Comparison of ENCODE assay signal across 12 mouse cellular contexts in the genomic region with DNA sequence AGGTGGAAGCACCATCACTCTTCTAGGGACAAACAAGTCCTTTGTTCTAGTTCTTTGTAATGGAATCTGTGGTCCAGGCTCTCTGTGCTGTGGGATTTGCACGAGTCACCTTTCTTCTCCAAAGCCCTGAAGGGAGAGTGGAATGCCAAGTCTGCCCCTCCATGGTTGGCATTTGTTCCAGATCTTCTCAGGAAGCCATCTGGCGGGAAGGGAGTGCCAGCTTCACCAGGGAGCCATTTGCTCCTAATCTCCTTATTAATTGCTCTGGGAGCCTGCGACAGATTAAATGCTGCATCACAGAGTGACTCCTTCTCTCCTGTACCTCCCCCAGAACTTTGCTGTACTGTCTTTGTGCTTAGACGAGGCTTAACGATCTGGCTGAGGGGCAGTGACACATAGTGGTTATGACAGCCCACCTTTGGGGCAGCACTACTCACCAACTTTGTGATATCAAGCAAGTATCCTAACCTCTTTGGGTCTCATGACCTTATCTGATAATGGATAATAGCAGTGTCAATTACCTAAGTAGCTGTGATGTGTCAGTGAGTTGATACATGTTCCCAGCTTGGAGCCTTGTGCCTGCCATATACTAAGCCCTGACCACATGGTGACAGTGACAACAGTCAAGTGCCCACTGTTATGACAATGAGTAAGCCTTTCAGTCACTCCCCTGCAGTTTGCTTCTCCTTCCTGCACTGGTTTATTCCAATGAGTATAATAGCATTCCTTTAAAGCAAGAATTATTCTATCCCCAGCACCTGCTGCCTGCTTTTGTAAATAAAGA. TPM values are rescaled to one million over a fixed set of nuclear protein-coding genes. Genes with fewer than 3 reads are reported as not detected.
DNase-seq lines count a peak whose midpoint lies in the region; ATAC-seq and TF ChIP-seq lines count a peak whose summit lies in the region.
"Had no signal": no experiment of that assay in that cellular context is flagged by ENCODE, and none has a peak within 500 bp of the region (broad histone marks: within the 10 kb centered on the region; RNA-seq: fewer than 3 reads in every experiment).

No protein-coding gene starts in this region.

- no peak for TF ChIP-seq POLR2A in cerebellum, adult 2 months (IDR thresholded peaks at IDR 0.05; ENCODE audit: borderline replicate concordance, insufficient read depth, low read length)
- TF ChIP-seq POLR2A in kidney, adult 2 months (IDR thresholded peaks at IDR 0.05; ENCODE audit: low read depth, low read length) = no peak

- no peak for DNase-seq in heart, postnatal 36 days
- peak; percentile 60 for DNase-seq in 3T3-L1 (ENCODE audit: low read depth, low spot score)
- peak; percentile 89 to 92 for DNase-seq in cerebellum, adult 2 months
- DNase-seq in layer of hippocampus, adult 18-20 months (ENCODE audit: low spot score in 2 of 2) = peak; percentile 74 to 80
- DNase-seq in frontal cortex, postnatal 36 days (ENCODE audit: low spot score in 2 of 2) = no peak
- no peak for DNase-seq in kidney, adult 2 months
- no peak for DNase-seq in heart, adult 11 months
- DNase-seq: kidney, adult 11 months; thymus, adult 2 months had no signal

- H3K9ac ChIP-seq in heart, embryonic 15.5 days = no peak overlapping the region
- H3K9ac ChIP-seq: neural tube, embryonic 15.5 days had no signal

- H3K27ac ChIP-seq in heart, embryonic 15.5 days = 0 out of 2 replicates have a peak overlapping the region, but pooled peaks have one; percentile 4
- H3K27ac ChIP-seq in cerebellum, adult 2 months (ENCODE audit: insufficient read depth, low read length) = no peak overlapping the region
- H3K27ac ChIP-seq in kidney, adult 2 months (ENCODE audit: insufficient read depth, low read depth, low read length) = no peak overlapping the region

- 45% methylated on average over 5 of the region's 5 CpGs for WGBS in heart, embryonic 15.5 days
- WGBS in cerebellum, adult 2 months = 8% methylated on average over 5 of the region's 5 CpGs
- 65% methylated on average over 5 of the region's 5 CpGs for whole genome bisulfite sequencing in kidney, adult 2 months

- no peaks in the 10 kb centered on the region for H3K27me3 ChIP-seq in heart, embryonic 15.5 days
- no peaks in the 10 kb centered on the region for H3K27me3 ChIP-seq in cerebellum, adult 2 months (ENCODE audit: control insufficient read depth, insufficient read depth, low read length)
- no peaks in the 10 kb centered on the region for H3K27me3 ChIP-seq in kidney, adult 2 months (replicated peaks; ENCODE audit: control insufficient read depth, insufficient read depth, low read length)
- H3K27me3 ChIP-seq: neural tube, embryonic 15.5 days had no signal

- no peak for ATAC-seq in heart, embryonic 15.5 days (replicated peaks; ENCODE audit: insufficient number of reproducible peaks, insufficient read depth, low FRiP score, low read depth)

- intact Hi-C loops in heart, postnatal 36 days (cut with DNase I) = no loop called here

- no peak overlapping the region for H3K4me3 ChIP-seq in heart, embryonic 15.5 days
- no peak overlapping the region for H3K4me3 ChIP-seq in cerebellum, adult 2 months (replicated peaks; ENCODE audit: insufficient read depth, low read depth, low read length)
- H3K4me3 ChIP-seq in kidney, adult 2 months (ENCODE audit: insufficient read depth, low read depth, low read length) = no peak overlapping the region
- H3K4me3 ChIP-seq: neural tube, embryonic 15.5 days had no signal

- no peak for TF ChIP-seq CTCF in cerebellum, adult 2 months (IDR thresholded peaks at IDR 0.05; ENCODE audit: borderline replicate concordance, insufficient read depth, low read depth, low read length)
- TF ChIP-seq CTCF in kidney, adult 2 months (conservative IDR thresholded peaks at IDR 0.05; ENCODE audit: insufficient read depth, insufficient read length, low read depth, low read length) = no peak

- no peaks in the 10 kb centered on the region for H3K9me3 ChIP-seq in heart, embryonic 15.5 days (replicated peaks)
- H3K9me3 ChIP-seq: neural tube, embryonic 15.5 days had no signal

- H3K4me1 ChIP-seq in heart, embryonic 15.5 days (replicated peaks) = peaks cover 33% of the 10 kb centered on the region
- H3K4me1 ChIP-seq in cerebellum, adult 2 months (ENCODE audit: control insufficient read depth, insufficient read depth, low read length) = peaks cover 10% of the 10 kb centered on the region
- no peaks in the 10 kb centered on the region for H3K4me1 ChIP-seq in kidney, adult 2 months (ENCODE audit: control insufficient read depth, insufficient read depth, low read length)

- H3K4me2 ChIP-seq in heart, embryonic 15.5 days = no peak overlapping the region
- H3K4me2 ChIP-seq: heart, embryonic 11.5 days; neural tube, embryonic 15.5 days had no signal

- no peaks in the 10 kb centered on the region for H3K36me3 ChIP-seq in heart, embryonic 15.5 days
- H3K36me3 ChIP-seq in kidney, adult 2 months (ENCODE audit: control insufficient read depth, insufficient read depth, low read length) = no peaks in the 10 kb centered on the region
- H3K36me3 ChIP-seq: neural tube, embryonic 15.5 days had no signal

RNA-seq across cellular contexts. Expression of a gene that starts 15.7 kb away (rescaled TPM):
- 6.2 and 8.0 TPM in 2 replicates for polyA plus RNA-seq in heart, embryonic 15.5 days (2015; fragmentation: Nextera tagmentation; extraction: Ambion mirVana)
- total RNA-seq in heart, postnatal 36 days (2021) = 10 to 100 TPM in 1 of 2 experiments, 1 to 10 TPM in 1; 9.1 to 13.1 TPM
- 11.5 and 11.9 TPM in 2 replicates for polyA plus RNA-seq in cerebellum, adult 2 months (2012; rRNA removed)
- 10 to 100 TPM; 28.4 to 29.5 TPM for total RNA-seq in layer of hippocampus, adult 18-20 months (2021)
- 15.1 and 16.6 TPM in 2 replicates for polyA plus RNA-seq in kidney, adult 2 months (2012; rRNA removed)

RNA-seq across cellular contexts. Expression of a gene that starts 15.8 kb away (rescaled TPM):
- polyA plus RNA-seq in heart, embryonic 15.5 days (2015; fragmentation: Nextera tagmentation; extraction: Ambion mirVana) = 23.9 and 30.2 TPM in 2 replicates
- total RNA-seq in heart, postnatal 36 days (2021) = 10 to 100 TPM; 61.1 to 63.3 TPM
- 51.7 and 53.2 TPM in 2 replicates for polyA plus RNA-seq in cerebellum, adult 2 months (2012; rRNA removed)
- total RNA-seq in layer of hippocampus, adult 18-20 months (2021) = 100 to 1,000 TPM; 102 to 107 TPM
- 47.9 and 60.5 TPM in 2 replicates for polyA plus RNA-seq in kidney, adult 2 months (2012; rRNA removed)

Comparison
In these comparisons a context has a peak if more than half of its experiments do, and no peak if none do; other contexts are left out.
1. DNase-seq: peak in 3T3-L1 (single experiment), cerebellum, adult 2 months (2 of 2) and layer of hippocampus, adult 18-20 months (2 of 2); none in heart, postnatal 36 days (0 of 2), frontal cortex, postnatal 36 days (0 of 2), kidney, adult 2 months (single experiment) and heart, adult 11 months (single experiment).